Mouse (Mus musculus): ENCODE measurements at regions not wholly inside any gene's neighbourhood (a gene's known extent, or its start where the extent isn't known, plus 50 kb on each side); places are given as distances from the start of the nearest gene placed in this dataset.

- no peak for ATAC-seq (replicated peaks in 1 of 2; ENCODE audit: insufficient read depth in 1 of 2, low FRiP score in 2 of 2, low TSS enrichment in 1 of 2, low read depth in 1 of 2, poor library complexity in 2 of 2, severe bottlenecking in 2 of 2)
Observed at GRCm38 (mm10) chr9:61596410-61597108, 224.4 kb downstream of the Tle3 start.

DNA sequence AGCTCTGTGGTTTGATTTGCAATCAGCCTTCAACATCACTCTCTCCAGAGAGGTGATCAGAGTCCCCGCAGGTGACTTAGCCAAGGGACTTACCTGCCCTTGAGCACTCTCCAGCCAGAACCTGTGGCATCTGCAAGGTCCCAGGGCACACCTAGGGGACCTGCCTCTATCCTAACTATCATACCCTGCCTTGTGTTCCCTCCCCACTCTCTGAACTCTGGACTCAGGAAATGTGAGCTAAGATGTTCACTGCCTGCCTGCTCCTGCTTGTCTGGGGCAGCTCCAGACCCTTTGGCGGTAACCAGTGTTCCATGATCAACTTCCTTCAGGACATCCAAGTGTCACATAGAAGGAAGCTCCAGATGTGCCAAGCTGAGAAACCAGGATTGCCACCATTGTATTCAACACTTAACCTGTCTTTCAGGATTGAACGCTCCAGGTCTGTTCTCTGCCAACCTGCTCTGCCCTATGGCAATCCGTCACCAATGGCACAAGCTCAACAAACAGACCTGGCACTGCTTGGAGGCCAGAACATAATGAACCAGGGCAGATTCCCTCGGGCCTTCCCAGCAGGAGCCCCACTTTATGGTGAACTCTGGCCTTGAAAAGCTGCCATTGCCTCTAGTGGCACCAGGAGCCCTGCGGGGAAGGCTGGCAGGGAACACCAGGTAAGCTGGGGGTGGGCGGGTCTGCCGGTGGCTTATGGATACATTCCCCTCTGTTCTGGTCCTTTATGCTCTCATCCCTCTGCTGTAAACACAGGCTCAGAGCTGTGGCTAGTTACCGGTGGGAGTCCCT is 223.2 kb downstream of the Tle3 start:
- ATAC-seq (replicated peaks in 1 of 2; ENCODE audit: insufficient read depth in 1 of 2, low FRiP score in 2 of 2, low TSS enrichment in 1 of 2, low read depth in 1 of 2, poor library complexity in 2 of 2, severe bottlenecking in 2 of 2), result no peak

GRCm38 (mm10) chr9:61593991-61594390 is 221.8 kb downstream of the Tle3 start:
- no peak for ATAC-seq (replicated peaks in 1 of 2; ENCODE audit: insufficient read depth in 1 of 2, low FRiP score in 2 of 2, low TSS enrichment in 1 of 2, low read depth in 1 of 2, poor library complexity in 2 of 2, severe bottlenecking in 2 of 2)

DNA sequence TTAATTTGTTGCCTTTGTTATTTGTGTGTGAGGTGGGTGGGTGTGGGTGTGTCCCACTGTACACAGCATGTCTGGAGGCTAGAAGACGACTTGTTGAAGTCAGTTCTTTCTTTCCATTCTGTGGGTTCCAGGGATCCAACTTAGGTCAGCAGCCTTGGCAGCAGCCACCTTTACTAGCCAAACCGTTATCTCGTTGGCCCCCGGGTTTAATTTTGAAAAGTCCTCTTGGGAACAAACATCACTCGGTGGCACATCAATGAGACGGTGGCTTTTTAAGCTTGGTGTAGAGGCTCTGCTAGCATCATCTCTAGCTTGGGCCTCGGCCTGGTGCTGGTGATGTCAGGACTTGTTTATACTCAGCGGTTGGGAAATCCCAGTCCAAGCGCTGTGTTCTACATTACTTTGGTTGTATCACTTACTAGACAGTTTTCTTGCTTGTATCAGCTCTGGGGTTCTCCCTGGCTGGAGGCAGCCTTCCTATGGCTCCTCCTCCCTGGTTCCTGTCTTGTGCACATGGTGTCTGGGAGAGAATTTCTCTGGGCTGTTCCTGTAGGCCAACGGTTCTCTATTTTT is 217.6 kb downstream of the Tle3 start:
- ATAC-seq (replicated peaks in 1 of 2; ENCODE audit: insufficient read depth in 1 of 2, low FRiP score in 2 of 2, low TSS enrichment in 1 of 2, low read depth in 1 of 2, poor library complexity in 2 of 2, severe bottlenecking in 2 of 2), result no peak

DNA sequence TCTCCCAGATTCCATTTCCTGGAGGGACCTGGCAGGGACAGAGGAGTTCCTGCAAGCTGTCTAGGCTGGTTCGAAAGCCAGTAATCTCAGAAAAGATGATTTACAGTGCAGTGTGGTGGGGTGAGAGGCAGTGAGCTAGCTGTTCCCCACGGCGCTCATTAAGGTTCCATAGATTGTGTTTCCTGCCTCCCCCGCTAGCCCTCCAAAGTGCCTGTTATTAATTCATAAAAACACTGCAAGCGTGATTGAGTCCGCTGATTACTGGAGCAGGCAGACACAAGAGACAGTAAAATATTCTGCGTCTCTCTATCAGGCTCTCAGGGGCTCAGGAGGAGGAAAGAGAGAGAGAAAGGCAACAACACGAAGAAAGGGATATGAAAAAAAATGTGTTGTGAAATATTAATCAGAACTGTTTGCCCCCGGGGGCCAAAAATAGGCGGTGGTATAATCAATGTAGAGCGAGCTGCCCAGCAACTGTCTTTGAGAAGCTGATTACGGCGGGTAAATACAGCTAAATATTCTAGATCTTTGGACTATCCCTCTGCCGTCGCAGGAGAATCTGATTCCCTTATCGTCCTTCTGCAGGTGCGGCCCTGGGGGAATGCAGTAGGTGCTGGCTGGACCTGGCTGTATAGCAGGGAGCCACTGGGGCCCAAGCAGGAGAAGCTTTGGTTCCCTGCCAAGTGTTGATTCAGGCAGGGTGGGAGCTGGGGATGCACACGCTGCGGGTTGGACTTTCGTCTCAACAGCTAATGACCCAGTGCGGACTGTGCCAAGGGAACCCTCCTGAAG is 211.3 kb downstream of the Tle3 start:
- no peak for ATAC-seq (replicated peaks in 1 of 2; ENCODE audit: insufficient read depth in 1 of 2, low FRiP score in 2 of 2, low TSS enrichment in 1 of 2, low read depth in 1 of 2, poor library complexity in 2 of 2, severe bottlenecking in 2 of 2)

DNA sequence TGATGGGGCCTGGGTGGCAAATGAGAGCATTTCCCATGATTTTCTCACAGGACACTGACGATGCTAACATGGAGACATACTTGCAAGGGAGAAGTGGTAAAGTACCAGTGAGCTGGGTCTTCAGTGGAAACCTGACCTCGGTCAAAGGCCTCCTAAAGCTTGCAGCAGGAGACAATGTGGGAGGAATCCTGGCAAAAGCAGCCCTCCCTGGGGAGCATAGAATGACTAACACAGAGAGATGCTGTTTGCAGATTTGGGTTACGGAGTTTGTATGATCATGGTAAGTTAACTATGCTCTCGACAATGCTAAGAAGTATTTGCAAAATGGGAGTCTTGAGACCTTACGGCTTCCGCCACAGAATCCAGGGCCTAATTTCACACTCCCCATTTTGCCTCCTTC is 208.9 kb downstream of the Tle3 start:
- no peak for ATAC-seq (replicated peaks in 1 of 2; ENCODE audit: insufficient read depth in 1 of 2, low FRiP score in 2 of 2, low TSS enrichment in 1 of 2, low read depth in 1 of 2, poor library complexity in 2 of 2, severe bottlenecking in 2 of 2)

DNA sequence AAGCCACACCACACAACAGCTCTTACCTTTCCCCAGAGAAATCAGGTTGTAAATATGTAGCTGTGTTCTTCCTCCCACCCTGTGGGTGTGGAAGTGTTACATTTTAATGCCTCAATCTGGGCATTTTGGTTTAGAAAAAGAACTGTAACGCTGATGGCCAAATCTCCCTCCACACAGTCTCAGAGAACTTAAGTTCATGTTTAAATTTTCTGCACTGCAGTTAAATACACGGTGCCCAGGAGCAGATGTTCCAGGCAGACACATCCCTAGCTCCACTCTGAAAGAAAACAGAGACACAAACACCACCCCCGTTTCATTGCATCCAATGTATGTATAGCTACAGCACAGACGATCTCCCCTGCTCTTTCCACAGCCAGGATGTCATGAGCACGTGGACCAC is 206.1 kb downstream of the Tle3 start:
- no peak for ATAC-seq (replicated peaks in 1 of 2; ENCODE audit: insufficient read depth in 1 of 2, low FRiP score in 2 of 2, low TSS enrichment in 1 of 2, low read depth in 1 of 2, poor library complexity in 2 of 2, severe bottlenecking in 2 of 2)

- no peak for ATAC-seq (replicated peaks in 1 of 2; ENCODE audit: insufficient read depth in 1 of 2, low FRiP score in 2 of 2, low TSS enrichment in 1 of 2, low read depth in 1 of 2, poor library complexity in 2 of 2, severe bottlenecking in 2 of 2)
Observed at GRCm38 (mm10) chr9:61573634-61574359, 201.6 kb downstream of the Tle3 start.

DNA sequence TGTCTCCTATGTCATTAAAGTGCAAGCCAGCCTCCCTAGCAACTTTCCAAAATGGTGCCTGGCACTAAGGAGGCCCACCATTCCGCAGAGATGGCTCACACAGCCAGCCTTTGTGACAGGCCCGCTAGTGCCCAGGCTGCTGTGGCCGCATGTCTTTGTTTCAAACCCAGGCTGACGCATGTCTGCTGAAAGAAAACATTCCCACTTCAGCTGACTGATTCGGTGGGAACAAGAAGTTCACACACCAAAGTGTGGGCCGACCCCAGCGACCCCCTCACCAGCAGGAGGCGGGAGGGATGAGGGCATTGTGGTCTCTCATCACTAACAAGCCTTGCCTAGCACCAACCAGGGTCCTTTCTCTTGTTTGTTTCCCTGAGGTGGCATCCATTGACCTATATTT is 190.9 kb downstream of the Tle3 start:
- ATAC-seq (replicated peaks in 1 of 2; ENCODE audit: insufficient read depth in 1 of 2, low FRiP score in 2 of 2, low TSS enrichment in 1 of 2, low read depth in 1 of 2, poor library complexity in 2 of 2, severe bottlenecking in 2 of 2), result no peak

- ATAC-seq (replicated peaks in 1 of 2; ENCODE audit: insufficient read depth in 1 of 2, low FRiP score in 2 of 2, low TSS enrichment in 1 of 2, low read depth in 1 of 2, poor library complexity in 2 of 2, severe bottlenecking in 2 of 2), result no peak
Observed at GRCm38 (mm10) chr9:61561551-61561950, 189.4 kb downstream of the Tle3 start.

DNA sequence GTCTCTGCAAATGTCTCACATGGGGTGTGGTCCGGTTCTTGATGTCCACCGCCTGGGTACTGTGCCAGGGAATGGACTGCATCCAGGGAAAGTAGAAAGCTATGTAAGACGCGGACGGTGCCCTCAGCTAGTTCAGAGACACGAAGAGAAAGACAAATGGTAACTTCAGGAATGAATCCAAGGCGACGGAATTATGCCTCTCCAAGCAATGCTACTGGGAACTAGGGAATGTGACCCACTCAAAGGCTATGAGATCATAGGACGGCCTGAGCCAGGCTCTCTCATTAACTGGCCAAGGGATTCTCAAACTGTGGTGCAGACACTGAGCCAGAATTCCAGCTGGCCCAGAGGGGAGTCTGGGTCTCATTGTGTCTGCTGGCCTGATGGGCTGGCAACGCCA is 186.5 kb downstream of the Tle3 start:
- no peak for ATAC-seq (replicated peaks in 1 of 2; ENCODE audit: insufficient read depth in 1 of 2, low FRiP score in 2 of 2, low TSS enrichment in 1 of 2, low read depth in 1 of 2, poor library complexity in 2 of 2, severe bottlenecking in 2 of 2)

DNA sequence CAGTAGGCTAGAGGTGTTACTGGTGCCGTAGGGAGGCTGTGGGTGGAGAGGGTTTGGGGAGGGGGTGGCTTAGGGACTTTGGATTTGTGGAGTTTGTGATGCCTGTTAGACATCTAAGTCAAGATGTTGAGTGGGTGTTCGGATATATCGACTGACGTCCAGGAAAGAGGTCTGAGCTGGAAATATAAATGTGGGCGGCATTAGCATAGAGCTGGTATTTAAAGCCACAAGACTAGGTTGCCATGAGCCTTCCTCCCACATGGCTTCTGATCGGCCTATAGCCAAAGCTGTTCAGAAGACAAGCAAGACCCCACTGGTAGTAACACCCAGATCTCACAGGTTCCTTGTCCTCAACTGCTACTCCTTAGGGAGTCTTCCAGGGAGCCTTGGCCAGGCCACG is 184.9 kb downstream of the Tle3 start:
- ATAC-seq (replicated peaks in 1 of 2; ENCODE audit: insufficient read depth in 1 of 2, low FRiP score in 2 of 2, low TSS enrichment in 1 of 2, low read depth in 1 of 2, poor library complexity in 2 of 2, severe bottlenecking in 2 of 2), result no peak

- ATAC-seq (replicated peaks in 1 of 2; ENCODE audit: insufficient read depth in 1 of 2, low FRiP score in 2 of 2, low TSS enrichment in 1 of 2, low read depth in 1 of 2, poor library complexity in 2 of 2, severe bottlenecking in 2 of 2), result no peak
Observed at GRCm38 (mm10) chr9:61555173-61555572, 183.0 kb downstream of the Tle3 start.

DNA sequence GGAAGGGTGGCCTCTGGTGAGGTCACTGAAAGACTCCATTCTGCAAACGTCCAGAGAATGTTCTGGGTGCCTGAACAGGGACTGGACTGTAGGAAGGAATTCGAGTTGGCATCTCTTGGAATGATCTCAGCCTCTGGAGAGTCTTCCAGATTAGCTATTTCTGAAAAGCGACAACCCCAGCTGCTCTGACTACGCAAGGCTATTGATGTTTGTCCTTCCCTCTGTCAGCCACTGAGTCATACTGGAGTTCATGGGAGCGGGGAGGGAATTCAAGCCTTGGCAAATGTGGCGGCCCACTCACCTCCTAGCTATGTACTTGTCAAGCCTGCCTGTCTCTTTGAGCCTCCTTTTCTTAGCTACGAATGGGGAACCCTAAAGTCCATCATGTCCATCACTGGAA is 182.4 kb downstream of the Tle3 start:
- no peak for ATAC-seq (replicated peaks in 1 of 2; ENCODE audit: insufficient read depth in 1 of 2, low FRiP score in 2 of 2, low TSS enrichment in 1 of 2, low read depth in 1 of 2, poor library complexity in 2 of 2, severe bottlenecking in 2 of 2)

- no peak for ATAC-seq (replicated peaks in 1 of 2; ENCODE audit: insufficient read depth in 1 of 2, low FRiP score in 2 of 2, low TSS enrichment in 1 of 2, low read depth in 1 of 2, poor library complexity in 2 of 2, severe bottlenecking in 2 of 2)
Observed at GRCm38 (mm10) chr9:61553626-61554025, 181.5 kb downstream of the Tle3 start.

- ATAC-seq (replicated peaks in 1 of 2; ENCODE audit: insufficient read depth in 1 of 2, low FRiP score in 2 of 2, low TSS enrichment in 1 of 2, low read depth in 1 of 2, poor library complexity in 2 of 2, severe bottlenecking in 2 of 2), result no peak
Observed at GRCm38 (mm10) chr9:61551361-61551760, 179.2 kb downstream of the Tle3 start.

GRCm38 (mm10) chr9:61550326-61550725 is 178.2 kb downstream of the Tle3 start:
- no peak for ATAC-seq (replicated peaks in 1 of 2; ENCODE audit: insufficient read depth in 1 of 2, low FRiP score in 2 of 2, low TSS enrichment in 1 of 2, low read depth in 1 of 2, poor library complexity in 2 of 2, severe bottlenecking in 2 of 2)
